Mouse (Mus musculus): Measurements from ENCODE around the gene B230118H07Rik.

The B230118H07Rik gene

GRCm38 (mm10) chr2:101519928-101520327 is 129.4 kb downstream of the B230118H07Rik start:
- no peak for DNase-seq
